Mouse (Mus musculus) limb, embryonic 14.5 days (tissue): ENCODE measurements around the gene Usp29. TPM values are rescaled to one million over a fixed set of nuclear protein-coding genes. Genes with fewer than 3 reads are reported as not detected.
"Not testable (repeated sequence)": the region's sequence is repeated elsewhere in the genome, so short reads cannot be mapped to it uniquely, and the experiment has no call there.

ENCODE experiments used
- ATAC-seq: fragments of 200-750 bp; cut with Nextera tagmentation; 2 replicates; pipeline ENCODE4 v1.8.0; 2017; ENCODE audit warnings: low read depth, moderate number of reproducible peaks, moderate TSS enrichment; ENCODE audit not compliant: low FRiP score
- DNase-seq: peaks from one replicate; pipeline ENCODE4 v3.0.0-alpha.2; 2015; ENCODE audit warnings: low spot score
- H3K27ac ChIP-seq: fragments of 300-500 bp; sonication (generic); replicated peaks from 2 replicates; pipeline ENCODE4 v1.5.1; 2014; ENCODE audit warnings: low read depth, mild to moderate bottlenecking, low read length, moderate library complexity, mixed read lengths
- H3K27me3 ChIP-seq: fragments of 300-500 bp; sonication (generic); 2 replicates; pipeline ENCODE4 v1.6.1; 2014; ENCODE audit warnings: low read length, mixed read lengths; ENCODE audit not compliant: control insufficient read depth, insufficient read depth
- H3K36me3 ChIP-seq: fragments of 300-500 bp; sonication (generic); 2 replicates; pipeline ENCODE4 v1.6.1; 2014; ENCODE audit warnings: mild to moderate bottlenecking, low read length, moderate library complexity, mixed read lengths; ENCODE audit not compliant: control insufficient read depth, insufficient read depth
- H3K4me1 ChIP-seq: fragments of 300-500 bp; sonication (generic); 2 replicates; pipeline ENCODE4 v1.6.1; 2014; ENCODE audit warnings: antibody characterized with exemption, low read length, mixed read lengths; ENCODE audit not compliant: control insufficient read depth, insufficient read depth
- H3K4me2 ChIP-seq: fragments of 300-500 bp; sonication (generic); replicated peaks from 2 replicates; pipeline ENCODE4 v1.6.1; 2014; ENCODE audit warnings: low read depth, mild to moderate bottlenecking, low read length, moderate library complexity; ENCODE audit not compliant: severe bottlenecking
- H3K4me3 ChIP-seq: fragments of 300-500 bp; sonication (generic); replicated peaks from 2 replicates; pipeline ENCODE4 v1.5.1; 2014; ENCODE audit warnings: low read length
- H3K9ac ChIP-seq: fragments of 300-500 bp; sonication (generic); 2 replicates; pipeline ENCODE4 v1.6.1; 2014; ENCODE audit warnings: mild to moderate bottlenecking, low read depth, low read length, moderate library complexity; ENCODE audit not compliant: severe bottlenecking
- H3K9me3 ChIP-seq: fragments of 300-500 bp; sonication (generic); 2 replicates; pipeline ENCODE4 v1.6.1; 2016; ENCODE audit warnings: low read length; ENCODE audit not compliant: control insufficient read depth
- POLR2A ChIP-seq: fragments of 200-500 bp; IDR thresholded peaks from 2 replicates; pipeline ENCODE4 v1.8.0; 2012; ENCODE audit warnings: inconsistent platforms, mild to moderate bottlenecking, moderate library complexity, borderline replicate concordance; ENCODE audit not compliant: insufficient read depth, insufficient read length; ENCODE audit errors: extremely low read depth
- WGBS: fragments of 180-500 bp; shearing (Covaris S2); extraction: QIAGEN DNeasy Blood & Tissue Kit; methylation state at CpG from one replicate; pipeline ENCODE4 v1.1.7; 2014; 5-methylcytosine and 5-hydroxymethylcytosine counted together
- polyA plus RNA-seq, 2 experiments: library from polyadenylated mRNA; depleted of rRNA in 1 of 2; stranded (reverse) in 1 of 2; unstranded in 1 of 2; fragments of >200 nt; fragmentation: Nextera tagmentation in 1 of 2; extraction: Ambion mirVana in 1 of 2; gene quantifications; 2 replicates each; pipeline versions ENCODE4 v1.2.1 to v1.2.3; 2012 to 2014

Gene Usp29
- polyA plus RNA-seq, 2 experiments: 10.7 to 20.7 TPM

DNA sequence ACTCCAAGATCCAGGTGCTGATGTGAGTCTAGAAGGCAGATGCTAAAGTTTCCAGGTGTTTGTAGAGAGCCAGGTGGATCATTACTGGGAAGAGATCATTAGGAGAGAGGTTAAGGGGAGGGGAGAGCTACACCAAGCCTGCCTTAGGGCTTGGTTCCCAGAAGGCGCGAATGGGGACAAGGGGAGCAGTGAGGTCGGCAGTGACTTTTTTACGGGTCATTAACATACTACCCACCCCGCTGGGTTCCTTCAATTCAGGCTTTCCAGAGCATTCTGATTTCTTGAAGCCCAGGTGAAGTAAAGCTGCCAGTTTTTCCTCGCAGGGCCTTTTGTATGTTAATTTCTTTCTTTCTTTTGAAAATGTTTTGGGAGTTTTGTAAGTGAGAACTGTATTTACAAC is 29.8 kb downstream of the Usp29 start:
- Histone ChIP-seq H3K4me1 (peaks cover 3% of the 10 kb centered on the region; the same call in 1 of the 2 replicates), H3K9me3 (no peaks in the 10 kb centered on the region), H3K9ac (no peak overlapping the region), H3K4me3 (no peak overlapping the region), H3K27me3 (no peaks in the 10 kb centered on the region), H3K36me3 (no peaks in the 10 kb centered on the region), H3K27ac (no peak overlapping the region), H3K4me2 (no peak overlapping the region)
- no peak for TF ChIP-seq POLR2A
- DNase-seq (no peak), ATAC-seq (no peak)
- 29% methylated on average over 6 of the region's 6 CpGs for WGBS

DNA sequence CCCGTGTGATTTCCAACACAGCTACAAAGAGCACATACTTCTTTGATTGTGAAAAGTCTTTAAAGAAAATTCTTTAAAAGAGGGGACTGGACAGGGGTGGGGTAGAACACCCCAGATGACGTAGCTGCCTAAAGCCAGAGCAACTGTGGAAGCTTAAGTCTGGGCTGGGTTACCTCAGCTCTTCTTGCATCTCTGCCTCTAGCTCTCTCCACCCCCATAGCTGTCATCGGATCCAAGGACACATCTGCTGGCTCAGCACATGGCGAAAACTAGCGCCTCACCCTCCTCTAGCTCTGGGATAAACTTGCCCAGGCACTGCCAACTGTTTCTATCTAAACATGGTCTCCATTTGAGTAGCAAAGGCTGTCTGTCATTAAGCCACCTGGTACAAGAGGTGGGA is 34.9 kb downstream of the Usp29 start:
- Histone ChIP-seq H3K9ac (no peak overlapping the region), H3K4me2 (no peak overlapping the region), H3K4me1 (peaks cover 12% of the 10 kb centered on the region), H3K27me3 (no peaks in the 10 kb centered on the region), H3K4me3 (no peak overlapping the region), H3K36me3 (peaks cover 5% of the 10 kb centered on the region; the same call in 1 of the 2 replicates), H3K9me3 (no peaks in the 10 kb centered on the region), H3K27ac (no peak overlapping the region)
- WGBS: 28% methylated on average over 5 of the region's 5 CpGs
- DNase-seq (peak; percentile 76), ATAC-seq (peak; percentile 82)
- TF ChIP-seq POLR2A: no peak

DNA sequence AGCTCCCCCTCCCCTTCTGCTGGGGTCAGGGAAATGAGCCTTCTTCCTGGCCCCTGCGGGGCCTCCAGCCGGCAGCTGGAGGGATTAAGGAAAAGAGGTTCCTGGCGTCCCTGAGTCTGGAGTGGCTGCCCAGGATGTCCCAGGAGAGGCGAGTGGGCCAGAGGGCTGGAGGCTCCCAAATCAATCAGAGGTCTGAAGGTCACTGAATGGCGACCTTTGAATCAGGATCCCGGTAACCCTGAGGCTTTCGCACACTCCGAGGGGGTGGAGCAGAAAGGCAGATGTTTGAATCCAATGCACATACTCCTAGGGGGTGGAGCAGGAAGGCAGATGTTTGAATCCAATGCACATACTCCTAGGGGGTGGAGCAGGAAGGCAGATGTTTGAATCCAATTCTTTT is 39.9 kb downstream of the Usp29 start:
- TF ChIP-seq POLR2A: no peak
- H3K9ac ChIP-seq: no peak overlapping the region
- no peaks in the 10 kb centered on the region for H3K9me3 ChIP-seq
- no peak overlapping the region for H3K4me2 ChIP-seq
- no peak overlapping the region for H3K4me3 ChIP-seq
- peak overlapping the region; percentile 70 for H3K27ac ChIP-seq
- DNase-seq (peak; percentile 57), ATAC-seq (peak; percentile 83)
- peaks cover 16% of the 10 kb centered on the region for H3K4me1 ChIP-seq
- H3K36me3 ChIP-seq: peaks cover 5% of the 10 kb centered on the region; the same call in 1 of the 2 replicates
- H3K27me3 ChIP-seq: no peaks in the 10 kb centered on the region
- WGBS: 2% methylated on average over 8 of the region's 8 CpGs

DNA sequence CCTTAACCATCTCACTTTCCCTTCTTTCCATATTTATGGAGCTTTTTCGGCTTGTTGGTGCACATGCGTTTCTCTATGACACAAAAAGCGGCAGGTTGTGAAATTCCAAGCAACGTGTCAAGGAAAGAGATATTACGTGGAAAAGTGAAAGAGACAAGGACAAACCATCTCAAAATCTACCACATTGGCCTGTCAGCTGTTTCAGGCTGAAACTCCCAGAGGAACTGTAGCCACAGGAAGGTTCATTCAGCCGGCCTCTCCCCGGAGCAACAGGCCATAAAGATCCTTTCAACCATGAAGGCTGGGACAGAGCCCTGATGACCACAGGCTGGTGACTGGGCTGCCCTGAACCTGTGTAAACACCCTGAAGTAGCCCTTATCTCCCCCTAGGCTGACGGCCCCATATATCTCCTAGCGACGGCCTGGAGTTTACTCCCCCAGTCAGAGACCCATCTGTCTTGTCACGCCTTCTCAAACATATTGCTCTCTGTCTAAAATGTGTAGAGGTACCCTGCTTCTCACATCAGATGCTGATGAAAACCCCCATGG is 43.6 kb downstream of the Usp29 start:
- DNase-seq, H3K36me3 ChIP-seq, H3K4me2 ChIP-seq, ATAC-seq, H3K9ac ChIP-seq, H3K27ac ChIP-seq, H3K27me3 ChIP-seq, H3K9me3 ChIP-seq, H3K4me3 ChIP-seq: not testable (repeated sequence)
- H3K4me1 ChIP-seq: peaks cover 29% of the 10 kb centered on the region
- 58% methylated on average over 11 of the region's 11 CpGs for WGBS

DNA sequence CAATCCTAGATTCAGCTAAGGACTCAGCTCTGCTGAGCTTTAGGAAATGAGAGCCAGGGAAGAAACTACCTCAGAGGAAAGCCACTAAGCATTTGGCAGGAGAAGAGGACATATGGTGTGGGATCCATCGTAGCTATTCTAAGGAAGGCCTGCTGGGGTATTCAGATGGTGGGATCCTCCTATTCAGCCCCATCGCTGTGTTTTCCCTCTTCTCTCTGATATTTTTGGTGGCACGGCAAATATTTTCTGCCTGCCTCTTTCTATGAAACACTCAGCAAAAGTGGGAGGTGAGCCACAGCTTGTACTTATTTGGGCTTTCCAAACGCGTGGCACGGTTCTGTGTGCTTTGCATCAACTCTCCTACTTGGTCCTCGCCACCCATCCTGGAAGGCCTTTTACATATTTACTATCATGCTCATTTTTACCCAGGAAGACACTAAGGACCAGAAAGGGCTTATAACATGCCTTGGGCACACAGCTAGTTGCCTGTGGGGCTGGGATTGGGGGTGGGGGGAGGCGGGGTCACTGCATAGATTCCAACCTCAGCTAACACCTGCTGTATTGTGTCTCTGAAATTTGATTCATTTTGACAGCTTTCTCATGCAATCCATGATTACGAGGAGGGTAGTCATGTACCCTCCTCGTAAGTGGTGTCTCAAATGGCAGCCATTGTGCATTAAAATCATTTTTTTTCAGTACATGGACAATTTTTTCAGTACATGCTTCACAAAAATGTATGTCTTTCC is 46.1 kb downstream of the Usp29 start:
- H3K9me3 ChIP-seq: no peaks in the 10 kb centered on the region
- no peak overlapping the region for H3K4me2 ChIP-seq
- no peaks in the 10 kb centered on the region for H3K27me3 ChIP-seq
- ATAC-seq: 0 out of 2 replicates have a peak, but pooled peaks have one; percentile 23
- H3K36me3 ChIP-seq: no peaks in the 10 kb centered on the region
- no peak for TF ChIP-seq POLR2A
- 76% methylated on average over 10 of the region's 10 CpGs for WGBS
- H3K27ac ChIP-seq: peak overlapping the region; percentile 40
- no peak overlapping the region for H3K9ac ChIP-seq
- peaks cover 27% of the 10 kb centered on the region for H3K4me1 ChIP-seq
- no peak overlapping the region for H3K4me3 ChIP-seq
- DNase-seq: no peak
